Mouse (Mus musculus): ENCODE measurements around the gene Rsbn1l. TPM values are rescaled to one million over a fixed set of nuclear protein-coding genes. Genes with fewer than 3 reads are reported as not detected.

Rsbn1l gene
- 5.2 and 5.6 TPM in 2 replicates for polyA plus RNA-seq (2016; fragmentation: Nextera tagmentation; extraction: Ambion mirVana)

- DNase-seq (ENCODE audit: extremely low spot score, low spot score) = no peak
- Histone ChIP-seq H3K36me3 (replicated peaks) (peaks cover 16% of the 10 kb centered on the region), H3K27me3 (ENCODE audit: poor library complexity, severe bottlenecking) (no peaks in the 10 kb centered on the region), H3K4me3 (no peak within 1 kb of the TSS), H3K27ac (no peak within 1 kb of the TSS), H3K4me1 (peaks cover 8% of the 10 kb centered on the region), H3K9me3 (peaks cover 9% of the 10 kb centered on the region; the same call in 1 of the 2 replicates)
- 96% methylated on average over 3 of the region's 3 CpGs for WGBS
These were observed at the start of gene Rsbn1l for GRCm38 (mm10) chr5:20956298-20956697. Gene Rsbn1l, minus strand, starts transcription at chr5:20956398.

- Histone ChIP-seq H3K4me3 (no peak overlapping the region), H3K27ac (no peak overlapping the region), H3K36me3 (replicated peaks) (peaks cover 90% of the 10 kb centered on the region), H3K4me1 (no peaks in the 10 kb centered on the region), H3K9me3 (peaks cover 8% of the 10 kb centered on the region; the same call in 1 of the 2 replicates), H3K27me3 (ENCODE audit: poor library complexity, severe bottlenecking) (no peaks in the 10 kb centered on the region)
- 96% methylated on average over 6 of the region's 6 CpGs for WGBS
- DNase-seq (ENCODE audit: extremely low spot score, low spot score) = no peak
These were observed 46.5 kb upstream of the Rsbn1l start for GRCm38 (mm10) chr5:21002723-21003122.

- Histone ChIP-seq H3K27ac (no peak overlapping the region), H3K4me3 (no peak overlapping the region), H3K9me3 (peaks cover 8% of the 10 kb centered on the region; the same call in 1 of the 2 replicates), H3K4me1 (no peaks in the 10 kb centered on the region), H3K36me3 (replicated peaks) (peaks cover 93% of the 10 kb centered on the region), H3K27me3 (ENCODE audit: poor library complexity, severe bottlenecking) (no peaks in the 10 kb centered on the region)
- WGBS = 95% methylated on average over 10 of the region's 10 CpGs
- DNase-seq (ENCODE audit: extremely low spot score, low spot score) = no peak
These were observed 45.6 kb upstream of the Rsbn1l start for GRCm38 (mm10) chr5:21001622-21002315.

GRCm38 (mm10) chr5:20998427-20998826, 42.2 kb upstream of the Rsbn1l start:
- no peaks in the 10 kb centered on the region for H3K4me1 ChIP-seq
- 92% methylated on average over 6 of the region's 6 CpGs for WGBS
- no peak overlapping the region for H3K27ac ChIP-seq
- H3K4me3 ChIP-seq = no peak overlapping the region
- no peak for DNase-seq (ENCODE audit: extremely low spot score, low spot score)
- H3K9me3 ChIP-seq = peaks cover 8% of the 10 kb centered on the region; the same call in 1 of the 2 replicates
- peaks cover 98% of the 10 kb centered on the region for H3K36me3 ChIP-seq (replicated peaks)
- no peaks in the 10 kb centered on the region for H3K27me3 ChIP-seq (ENCODE audit: poor library complexity, severe bottlenecking)

- H3K9me3 ChIP-seq = peaks cover 8% of the 10 kb centered on the region; the same call in 1 of the 2 replicates
- H3K36me3 ChIP-seq (replicated peaks) = peaks cover 97% of the 10 kb centered on the region
- H3K4me1 ChIP-seq = no peaks in the 10 kb centered on the region
- DNase-seq (ENCODE audit: extremely low spot score, low spot score) = no peak
- 98% methylated on average over 6 of the region's 6 CpGs for WGBS
- H3K27me3 ChIP-seq (ENCODE audit: poor library complexity, severe bottlenecking) = no peaks in the 10 kb centered on the region
- H3K27ac ChIP-seq = no peak overlapping the region
- no peak overlapping the region for H3K4me3 ChIP-seq
These were observed 41.4 kb upstream of the Rsbn1l start for GRCm38 (mm10) chr5:20997555-20997954.

GRCm38 (mm10) chr5:20990062-20990809, 34.0 kb upstream of the Rsbn1l start:
- WGBS = 95% methylated on average over 8 of the region's 8 CpGs
- no peaks in the 10 kb centered on the region for H3K9me3 ChIP-seq
- H3K27me3 ChIP-seq (ENCODE audit: poor library complexity, severe bottlenecking) = no peaks in the 10 kb centered on the region
- peaks cover 97% of the 10 kb centered on the region for H3K36me3 ChIP-seq (replicated peaks)
- no peaks in the 10 kb centered on the region for H3K4me1 ChIP-seq
- DNase-seq (ENCODE audit: extremely low spot score, low spot score) = no peak
- no peak overlapping the region for H3K27ac ChIP-seq
- no peak overlapping the region for H3K4me3 ChIP-seq

GRCm38 (mm10) chr5:20986271-20986670, 30.1 kb upstream of the Rsbn1l start:
- Histone ChIP-seq H3K27ac (no peak overlapping the region), H3K36me3 (replicated peaks) (peaks cover 71% of the 10 kb centered on the region), H3K27me3 (ENCODE audit: poor library complexity, severe bottlenecking) (no peaks in the 10 kb centered on the region), H3K4me1 (no peaks in the 10 kb centered on the region), H3K9me3 (no peaks in the 10 kb centered on the region), H3K4me3 (no peak overlapping the region)
- DNase-seq (ENCODE audit: extremely low spot score, low spot score) = no peak
- 97% methylated on average over 8 of the region's 8 CpGs for WGBS

- no peaks in the 10 kb centered on the region for H3K27me3 ChIP-seq (ENCODE audit: poor library complexity, severe bottlenecking)
- no peaks in the 10 kb centered on the region for H3K4me1 ChIP-seq
- H3K4me3 ChIP-seq = no peak overlapping the region
- H3K36me3 ChIP-seq (replicated peaks) = peaks cover 43% of the 10 kb centered on the region
- no peak overlapping the region for H3K27ac ChIP-seq
- no peak for DNase-seq (ENCODE audit: extremely low spot score, low spot score)
- no peaks in the 10 kb centered on the region for H3K9me3 ChIP-seq
These were observed 27.3 kb upstream of the Rsbn1l start for GRCm38 (mm10) chr5:20983505-20983904.

GRCm38 (mm10) chr5:20974690-20975089, 18.5 kb upstream of the Rsbn1l start:
- Histone ChIP-seq H3K27me3 (ENCODE audit: poor library complexity, severe bottlenecking) (no peaks in the 10 kb centered on the region), H3K4me1 (0 out of 2 replicates have a peak, but pooled peaks cover 5% of the 10 kb centered on the region), H3K4me3 (no peak overlapping the region), H3K9me3 (no peaks in the 10 kb centered on the region), H3K36me3 (replicated peaks) (no peaks in the 10 kb centered on the region), H3K27ac (no peak overlapping the region)
- WGBS = 87% methylated on average over 4 of the region's 4 CpGs
- no peak for DNase-seq (ENCODE audit: extremely low spot score, low spot score)

- no peak overlapping the region for H3K27ac ChIP-seq
- 0 out of 2 replicates have a peak, but pooled peaks cover 5% of the 10 kb centered on the region for H3K4me1 ChIP-seq
- WGBS = 16% methylated on average over 7 of the region's 7 CpGs
- H3K4me3 ChIP-seq = no peak overlapping the region
- H3K36me3 ChIP-seq (replicated peaks) = no peaks in the 10 kb centered on the region
- H3K27me3 ChIP-seq (ENCODE audit: poor library complexity, severe bottlenecking) = no peaks in the 10 kb centered on the region
- no peak for DNase-seq (ENCODE audit: extremely low spot score, low spot score)
- no peaks in the 10 kb centered on the region for H3K9me3 ChIP-seq
These were observed 17.8 kb upstream of the Rsbn1l start for GRCm38 (mm10) chr5:20973999-20974398.

GRCm38 (mm10) chr5:20973069-20973468, 16.9 kb upstream of the Rsbn1l start:
- Histone ChIP-seq H3K4me1 (0 out of 2 replicates have a peak, but pooled peaks cover 5% of the 10 kb centered on the region), H3K9me3 (no peaks in the 10 kb centered on the region), H3K36me3 (replicated peaks) (no peaks in the 10 kb centered on the region), H3K27me3 (ENCODE audit: poor library complexity, severe bottlenecking) (no peaks in the 10 kb centered on the region), H3K27ac (no peak overlapping the region), H3K4me3 (no peak overlapping the region)
- WGBS = 73% methylated on average over 5 of the region's 5 CpGs
- DNase-seq (ENCODE audit: extremely low spot score, low spot score) = no peak

- Histone ChIP-seq H3K36me3 (replicated peaks) (no peaks in the 10 kb centered on the region), H3K9me3 (no peaks in the 10 kb centered on the region; the same call in 1 of the 2 replicates), H3K27ac (no peak overlapping the region), H3K27me3 (ENCODE audit: poor library complexity, severe bottlenecking) (no peaks in the 10 kb centered on the region), H3K4me1 (0 out of 2 replicates have a peak, but pooled peaks cover 7% of the 10 kb centered on the region), H3K4me3 (no peak overlapping the region)
- DNase-seq (ENCODE audit: extremely low spot score, low spot score) = no peak
- 74% methylated on average over 9 of the region's 9 CpGs for WGBS
These were observed 12.8 kb upstream of the Rsbn1l start for GRCm38 (mm10) chr5:20968963-20969362.

GRCm38 (mm10) chr5:20968493-20968892, 12.3 kb upstream of the Rsbn1l start:
- no peak for DNase-seq (ENCODE audit: extremely low spot score, low spot score)
- Histone ChIP-seq H3K9me3 (no peaks in the 10 kb centered on the region; the same call in 1 of the 2 replicates), H3K36me3 (replicated peaks) (no peaks in the 10 kb centered on the region), H3K4me1 (0 out of 2 replicates have a peak, but pooled peaks cover 4% of the 10 kb centered on the region), H3K27me3 (ENCODE audit: poor library complexity, severe bottlenecking) (no peaks in the 10 kb centered on the region), H3K27ac (no peak overlapping the region), H3K4me3 (no peak overlapping the region)
- WGBS = 81% methylated on average over 9 of the region's 9 CpGs
